Mouse (Mus musculus): ENCODE measurements around the gene Habp4.

- TF ChIP-seq CTCF (IDR thresholded peaks at IDR 0.05; ENCODE audit: control insufficient read depth, insufficient read depth, insufficient replicate concordance, low read depth, low read length): no peak
- no peak for TF ChIP-seq POLR2A (IDR thresholded peaks at IDR 0.05; ENCODE audit: control insufficient read depth, low read depth, low read length)
Measured at GRCm38 (mm10) chr13:64178000-64178399, 16.4 kb downstream of the Habp4 start.

All from testis, adult 2 months (tissue).